Mouse (Mus musculus) heart, postnatal 0 days (tissue): Measurements from ENCODE around the gene Ssr2.
A peak's percentile ranks its signal among the peaks of the same experiment; 100 is the strongest.

Experiments
- CTCF ChIP-seq: IDR thresholded peaks from 2 replicates; pipeline ENCODE4 v1.5.1; 2016; ENCODE audit warnings: antibody characterized with exemption, control low read depth, low read depth
- EP300 ChIP-seq: IDR thresholded peaks from 2 replicates; pipeline ENCODE4 v1.6.1; 2016; ENCODE audit warnings: antibody characterized with exemption, low read depth

- TF ChIP-seq CTCF (peak; percentile 64), EP300 (no peak)
Measured at GRCm38 (mm10) chr3:88544514-88544913, 31.2 kb upstream of the Ssr2 start.
